Mouse (Mus musculus) brain, embryonic 14.5 days (tissue): ENCODE measurements around the gene Pip5k1c. TPM values are rescaled to one million over a fixed set of nuclear protein-coding genes. Genes with fewer than 3 reads are reported as not detected.

Experiments used
- DNase-seq: peaks from one replicate; pipeline ENCODE4 v3.0.0-alpha.2; 2011; ENCODE audit warnings: low read depth
- CTCF ChIP-seq: fragments of 200-500 bp; IDR thresholded peaks from 2 replicates; pipeline ENCODE4 v1.5.1; 2012; ENCODE audit warnings: inconsistent platforms, mild to moderate bottlenecking, moderate library complexity, borderline replicate concordance; ENCODE audit not compliant: insufficient read depth, insufficient read length; ENCODE audit errors: extremely low read depth
- POLR2A ChIP-seq: fragments of 200-500 bp; IDR thresholded peaks from 2 replicates; pipeline ENCODE4 v1.6.1; 2012; ENCODE audit warnings: mild to moderate bottlenecking, inconsistent platforms, borderline replicate concordance; ENCODE audit not compliant: poor library complexity, insufficient read depth, insufficient read length, severe bottlenecking; ENCODE audit errors: extremely low read depth
- polyA plus RNA-seq: library from polyadenylated mRNA; depleted of rRNA; stranded (reverse); fragments of >200 nt; gene quantifications from 2 replicates; pipeline ENCODE4 v1.2.3, GENCODE M21; 2012

The Pip5k1c gene
- polyA plus RNA-seq, 1 experiment, result 267 TPM

GRCm38 (mm10) chr10:81298369-81299100 is 5.8 kb downstream of the Pip5k1c start:
- DNase-seq, result no peak
- TF ChIP-seq POLR2A (no peak), CTCF (no peak)

- DNase-seq, result no peak
- no peak for TF ChIP-seq POLR2A
- TF ChIP-seq CTCF, result no peak
These were observed 7.0 kb downstream of the Pip5k1c start for GRCm38 (mm10) chr10:81299585-81300351.

DNA sequence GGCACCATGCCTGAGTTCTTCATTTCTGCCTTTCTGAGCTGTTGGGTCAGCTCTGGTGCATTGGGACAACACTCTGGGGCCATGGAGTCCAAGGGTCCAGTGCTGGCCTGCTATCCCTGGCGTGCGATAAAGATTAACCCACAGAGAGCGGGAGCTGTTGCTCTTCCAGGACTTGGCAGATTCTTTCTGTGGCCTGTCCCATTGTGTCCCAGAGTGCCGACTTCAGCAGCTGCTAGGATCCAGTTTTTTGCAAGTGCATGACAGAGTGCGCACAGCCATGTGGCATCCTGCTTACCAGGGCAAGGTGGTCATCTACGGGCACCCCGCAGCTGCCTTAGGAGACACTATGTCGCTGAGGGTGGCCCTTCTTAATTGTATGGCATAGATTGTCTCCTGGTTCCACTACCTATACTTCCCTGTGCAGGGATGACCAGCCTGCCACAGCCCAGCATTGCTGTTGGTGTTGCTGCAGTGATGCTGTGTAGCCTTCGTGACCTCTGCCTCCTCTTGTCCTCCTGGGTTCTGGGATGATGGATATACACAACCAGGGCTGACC is 7.7 kb downstream of the Pip5k1c start:
- no peak for DNase-seq
- TF ChIP-seq POLR2A (no peak), CTCF (no peak)

DNA sequence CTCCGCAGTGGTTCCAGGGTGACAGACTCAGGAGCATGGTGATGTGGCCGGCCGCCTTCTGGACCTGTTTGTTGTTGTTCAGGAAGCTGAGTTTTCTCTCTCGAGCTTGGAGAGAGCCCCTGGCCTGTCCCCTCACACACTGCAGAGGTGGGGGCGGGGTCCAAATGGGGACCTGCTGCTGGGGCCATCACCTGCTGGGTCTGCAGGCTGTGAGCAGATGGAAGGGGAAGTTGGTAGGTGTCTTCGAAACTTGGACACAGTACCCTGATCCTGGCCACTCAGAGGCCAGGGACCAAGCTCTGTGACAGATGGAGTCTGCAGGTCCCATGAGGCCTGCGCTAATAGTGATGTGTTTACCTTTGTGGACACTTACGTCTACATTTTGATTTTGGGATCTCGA is 8.6 kb downstream of the Pip5k1c start:
- no peak for TF ChIP-seq CTCF
- no peak for TF ChIP-seq POLR2A
- DNase-seq, result no peak

DNA sequence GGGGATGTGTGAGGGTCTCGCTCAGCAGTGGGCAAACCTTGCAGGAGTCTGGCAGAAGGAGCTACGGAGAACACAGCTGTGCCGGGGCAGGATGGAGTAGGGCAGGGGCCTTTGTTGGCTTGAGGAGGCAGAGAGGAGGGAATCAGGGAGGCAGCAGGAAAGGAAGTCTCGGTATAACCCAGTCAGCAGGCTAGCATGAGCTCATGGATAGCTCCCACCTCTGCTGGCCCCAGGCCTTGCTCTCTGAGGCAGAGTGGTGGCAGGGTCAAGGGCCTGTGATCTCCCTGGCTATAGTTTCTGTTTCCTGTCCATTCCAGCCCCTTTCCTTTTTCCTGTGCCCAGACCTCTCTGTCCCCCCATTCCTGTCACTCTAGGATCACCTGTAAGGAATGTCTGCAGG is 9.5 kb downstream of the Pip5k1c start:
- TF ChIP-seq POLR2A, result no peak
- TF ChIP-seq CTCF, result no peak
- no peak for DNase-seq

- TF ChIP-seq CTCF (no peak), POLR2A (no peak)
- DNase-seq, result no peak
These were observed 10.0 kb downstream of the Pip5k1c start for GRCm38 (mm10) chr10:81302781-81303218.

GRCm38 (mm10) chr10:81303258-81303657 is 10.5 kb downstream of the Pip5k1c start:
- TF ChIP-seq CTCF, result no peak
- TF ChIP-seq POLR2A, result no peak
- DNase-seq, result no peak

- DNase-seq, result no peak
- TF ChIP-seq POLR2A, result no peak
- no peak for TF ChIP-seq CTCF
These were observed 11.0 kb downstream of the Pip5k1c start for GRCm38 (mm10) chr10:81303761-81304160.

GRCm38 (mm10) chr10:81304597-81305238 is 12.0 kb downstream of the Pip5k1c start:
- DNase-seq, result peak; percentile 40
- TF ChIP-seq POLR2A (no peak), CTCF (peak; percentile 74)

DNA sequence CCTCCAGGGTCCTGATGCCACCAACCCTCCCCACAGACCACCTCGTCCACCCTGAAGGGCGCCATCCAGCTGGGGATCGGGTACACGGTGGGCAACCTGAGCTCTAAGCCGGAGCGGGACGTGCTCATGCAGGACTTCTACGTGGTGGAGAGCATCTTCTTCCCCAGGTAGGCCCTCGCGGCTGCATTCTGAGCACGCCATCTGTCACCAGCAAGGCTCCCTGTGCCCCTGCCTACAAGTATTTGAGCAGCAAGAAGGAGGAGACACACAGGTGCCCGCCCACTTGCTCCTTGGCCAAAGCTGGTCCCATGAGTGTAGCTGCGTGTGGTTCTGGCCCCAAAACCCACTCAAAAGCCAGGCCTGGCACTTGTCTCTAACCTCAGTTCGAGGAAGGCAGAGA is 12.9 kb downstream of the Pip5k1c start:
- no peak for DNase-seq
- TF ChIP-seq POLR2A (no peak), CTCF (no peak)

DNA sequence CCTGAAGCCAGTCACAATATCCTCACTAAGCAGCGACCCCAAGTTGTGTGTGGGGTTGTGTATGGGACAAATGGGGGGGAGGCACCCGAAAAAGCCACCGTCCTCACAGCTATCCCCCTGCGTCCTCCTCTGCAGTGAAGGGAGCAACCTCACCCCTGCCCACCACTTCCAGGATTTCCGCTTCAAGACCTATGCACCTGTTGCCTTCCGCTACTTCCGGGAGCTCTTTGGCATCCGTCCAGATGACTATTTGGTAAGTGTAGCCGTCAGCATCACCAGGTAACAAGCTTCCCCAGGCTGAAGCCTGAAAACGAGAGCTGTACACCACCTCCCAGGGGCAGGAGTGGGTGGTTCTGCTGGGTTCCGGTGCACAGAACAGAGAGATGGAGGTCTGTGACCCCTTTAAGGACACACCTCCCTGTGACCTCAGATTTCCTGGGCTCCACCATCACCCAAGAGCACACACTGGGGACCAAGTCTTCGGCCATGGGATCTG is 13.5 kb downstream of the Pip5k1c start:
- DNase-seq, result no peak
- no peak for TF ChIP-seq CTCF
- TF ChIP-seq POLR2A, result no peak
